Mouse (Mus musculus) embryonic facial prominence, embryonic 11.5 days (tissue): ENCODE data around the gene Cdt1. TPM values are rescaled to one million over a fixed set of nuclear protein-coding genes. Genes with fewer than 3 reads are reported as not detected.

Experiments used
- ATAC-seq: fragments of 200-750 bp; cut with Nextera tagmentation; replicated peaks from 2 replicates; pipeline ENCODE4 v1.8.0; 2017; ENCODE audit warnings: low read depth; ENCODE audit not compliant: insufficient number of reproducible peaks, low FRiP score, low TSS enrichment
- DNase-seq: peaks from one replicate; pipeline ENCODE4 v3.0.0-alpha.2; 2015; ENCODE audit warnings: low spot score
- H3K27ac ChIP-seq: fragments of 300-500 bp; sonication (generic); replicated peaks from 2 replicates; pipeline ENCODE4 v1.5.1; 2014; ENCODE audit warnings: mild to moderate bottlenecking, low read depth, low read length, control low read depth
- H3K27me3 ChIP-seq: fragments of 300-500 bp; sonication (generic); 2 replicates; pipeline ENCODE4 v1.6.1; 2014; ENCODE audit warnings: mild to moderate bottlenecking, low read length, moderate library complexity, mixed read lengths; ENCODE audit not compliant: control insufficient read depth, insufficient read depth
- H3K36me3 ChIP-seq: fragments of 300-500 bp; sonication (generic); replicated peaks from 2 replicates; pipeline ENCODE4 v1.6.1; 2014; ENCODE audit warnings: low read depth, mild to moderate bottlenecking, low read length, moderate library complexity, mixed read lengths; ENCODE audit not compliant: control insufficient read depth, insufficient read depth
- H3K4me1 ChIP-seq: fragments of 300-500 bp; sonication (generic); 2 replicates; pipeline ENCODE4 v1.6.1; 2014; ENCODE audit warnings: low read length, mixed read lengths; ENCODE audit not compliant: control insufficient read depth, insufficient read depth
- H3K4me2 ChIP-seq: fragments of 300-500 bp; sonication (generic); 2 replicates; pipeline ENCODE4 v1.6.1; 2014; ENCODE audit warnings: low read depth, mild to moderate bottlenecking, control low read depth, low read length, moderate library complexity
- H3K4me3 ChIP-seq: fragments of 300-500 bp; sonication (generic); 2 replicates; pipeline ENCODE4 v1.5.1; 2014; ENCODE audit warnings: low read depth, low read length, control low read depth
- H3K9ac ChIP-seq: fragments of 300-500 bp; sonication (generic); replicated peaks from 2 replicates; pipeline ENCODE4 v1.6.1; 2014; ENCODE audit warnings: mild to moderate bottlenecking, control low read depth, low read length
- H3K9me3 ChIP-seq: fragments of 300-500 bp; sonication (generic); replicated peaks from 2 replicates; pipeline ENCODE4 v1.6.1; 2016; ENCODE audit warnings: mild to moderate bottlenecking, low read length, inconsistent platforms, mixed read lengths; ENCODE audit not compliant: control insufficient read depth
- WGBS: fragments of 180-500 bp; shearing (Covaris S2); extraction: QIAGEN DNeasy Blood & Tissue Kit; methylation state at CpG from one replicate; pipeline ENCODE4 v1.1.7; 2014; 5-methylcytosine and 5-hydroxymethylcytosine counted together
- polyA plus RNA-seq: library from polyadenylated mRNA; unstranded; fragments of >200 nt; fragmentation: Nextera tagmentation; extraction: Ambion mirVana; gene quantifications from 2 replicates; pipeline ENCODE4 v1.2.1, GENCODE M21; 2014

Gene Cdt1
- polyA plus RNA-seq, 1 experiment from 2014 or later, result 32.1 TPM

DNA sequence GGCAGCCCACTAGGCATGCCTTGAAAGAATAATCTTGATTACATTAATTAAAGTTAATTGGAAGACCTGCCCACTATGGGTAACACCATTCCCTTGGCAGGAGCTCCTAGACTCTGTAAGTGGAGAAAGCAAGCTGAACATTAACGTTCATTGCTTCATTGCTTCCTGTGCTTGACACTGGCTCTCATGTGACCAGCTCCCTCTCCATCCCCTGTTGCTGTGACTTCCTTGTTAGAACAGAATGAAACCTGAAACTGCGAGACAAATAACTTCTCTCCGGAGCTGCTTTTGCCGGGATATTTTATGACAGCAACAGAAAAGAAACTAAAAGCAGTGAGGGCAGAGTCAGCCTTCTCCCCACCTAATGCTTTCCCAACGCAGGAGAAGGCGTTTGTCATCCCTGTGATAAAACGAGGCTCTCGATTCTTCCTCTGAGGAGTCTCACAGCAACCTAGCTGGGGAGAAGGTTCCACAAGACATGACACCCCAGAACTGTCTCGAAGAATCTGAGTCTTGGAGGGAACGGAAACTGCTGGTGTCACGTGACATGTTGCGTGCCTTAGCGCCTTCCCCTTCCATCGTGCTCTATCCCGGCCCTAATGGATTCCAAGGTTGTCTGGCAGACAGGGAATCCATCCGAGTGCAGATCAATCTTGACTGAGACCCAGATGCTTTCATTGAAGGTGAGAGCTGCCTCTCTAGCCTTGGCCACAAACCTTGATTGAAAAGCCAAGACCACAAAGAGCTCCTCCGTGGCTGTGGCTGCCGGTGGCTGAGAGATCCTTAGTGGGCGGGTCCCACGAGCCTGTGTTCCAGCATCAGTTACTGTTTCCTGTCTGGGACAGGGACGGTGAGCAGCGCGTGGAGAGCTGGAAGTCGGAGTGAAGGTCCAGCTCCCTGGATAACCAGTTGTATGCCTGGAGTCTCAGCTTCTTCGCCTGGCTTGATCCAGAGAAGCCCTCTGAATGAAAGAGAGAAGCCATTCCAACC is 3.2 kb upstream of the Cdt1 start:
- Histone ChIP-seq H3K4me3 (no peak overlapping the region), H3K4me2 (no peak overlapping the region), H3K36me3 (peaks cover 1% of the 10 kb centered on the region; the same call in 1 of the 2 replicates), H3K9me3 (no peaks in the 10 kb centered on the region), H3K27ac (no peak overlapping the region), H3K4me1 (peaks cover 5% of the 10 kb centered on the region; the same call in 1 of the 2 replicates), H3K9ac (no peak overlapping the region), H3K27me3 (no peaks in the 10 kb centered on the region)
- no peak for ATAC-seq
- no peak for DNase-seq
- WGBS, result 85% methylated on average over 25 of the region's 25 CpGs

DNA sequence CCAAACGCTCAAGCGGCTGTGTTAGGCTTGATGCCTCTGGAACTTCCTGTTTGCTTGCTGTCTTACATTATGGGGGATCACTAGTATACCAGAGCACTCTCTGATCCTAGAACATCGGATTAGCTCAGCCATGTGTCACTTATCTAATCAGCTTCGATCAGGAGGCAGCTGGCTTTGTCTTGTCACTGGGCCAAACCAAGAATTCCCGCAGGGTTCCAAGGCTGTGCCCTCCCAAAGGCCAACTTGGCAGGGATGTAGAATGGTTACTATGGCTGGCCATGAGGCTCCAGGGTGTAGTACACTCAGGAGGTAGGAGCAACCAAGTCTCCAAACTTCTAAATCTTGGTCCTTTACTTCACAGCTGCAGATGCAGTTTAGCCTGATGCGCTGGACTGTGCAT is 1.0 kb upstream of the Cdt1 start:
- Histone ChIP-seq H3K27me3 (no peaks in the 10 kb centered on the region), H3K4me3 (peak overlapping the region; percentile 85), H3K4me2 (peak overlapping the region; percentile 87), H3K27ac (peak overlapping the region; percentile 92; the same call in 1 of the 2 replicates), H3K9ac (peak overlapping the region; percentile 97), H3K4me1 (peaks cover 5% of the 10 kb centered on the region; the same call in 1 of the 2 replicates), H3K9me3 (no peaks in the 10 kb centered on the region), H3K36me3 (peaks cover 12% of the 10 kb centered on the region)
- ATAC-seq (no peak), DNase-seq (no peak)
- WGBS, result 42% methylated on average over 6 of the region's 6 CpGs

DNA sequence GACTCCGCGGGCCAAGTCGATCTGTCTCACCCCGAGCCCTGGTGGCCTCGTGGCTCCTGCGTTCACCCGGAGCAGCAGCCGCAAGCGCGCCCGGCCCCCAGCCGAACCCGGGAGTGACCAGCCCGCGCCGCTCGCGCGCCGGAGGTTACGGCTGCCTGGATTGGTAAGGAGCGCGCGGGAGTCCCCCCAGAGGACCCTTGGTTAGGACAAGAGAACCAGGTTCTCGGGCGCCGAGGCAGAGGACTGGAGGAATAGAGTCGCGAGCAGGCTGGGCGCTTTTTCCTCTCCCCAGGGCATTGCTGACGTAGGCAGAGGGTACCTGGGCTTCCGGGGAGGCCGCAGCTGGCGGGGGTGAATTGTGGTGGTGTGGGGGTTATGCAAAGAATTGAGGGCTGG is 292 bp downstream of the Cdt1 start:
- peaks cover 5% of the 10 kb centered on the region; the same call in 1 of the 2 replicates for H3K4me1 ChIP-seq
- peak overlapping the region; percentile 97 for H3K9ac ChIP-seq
- no peaks in the 10 kb centered on the region for H3K27me3 ChIP-seq
- DNase-seq (no peak), ATAC-seq (no peak)
- WGBS, result under 1% methylated on average over 34 of the region's 34 CpGs
- peaks cover 19% of the 10 kb centered on the region for H3K36me3 ChIP-seq
- peak overlapping the region; percentile 87 for H3K4me2 ChIP-seq
- peak overlapping the region; percentile 81 for H3K27ac ChIP-seq
- H3K4me3 ChIP-seq, result peak overlapping the region; percentile 85
- H3K9me3 ChIP-seq, result no peaks in the 10 kb centered on the region

DNA sequence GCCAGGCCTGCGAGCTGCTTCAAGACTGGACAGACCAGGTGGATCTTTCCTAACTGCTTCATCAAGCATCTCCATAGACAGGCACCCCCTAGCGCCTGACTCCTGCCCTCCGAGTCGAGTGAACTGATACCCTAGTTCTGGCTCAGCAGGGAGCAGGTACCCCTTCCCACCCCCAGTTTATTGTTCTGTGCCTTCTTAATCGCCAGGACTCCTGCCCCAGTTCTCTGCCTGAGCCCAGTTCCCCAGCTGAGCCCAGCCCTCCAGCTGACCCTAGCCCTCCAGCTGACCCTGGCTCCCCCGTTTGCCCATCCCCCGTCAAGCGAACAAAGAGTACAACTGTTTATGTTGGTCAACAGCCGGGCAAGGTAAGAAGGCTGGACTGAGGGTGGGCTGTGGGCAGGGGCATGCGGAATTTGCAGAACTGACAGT is 1.1 kb downstream of the Cdt1 start:
- 6% methylated on average over 10 of the region's 10 CpGs for WGBS

DNA sequence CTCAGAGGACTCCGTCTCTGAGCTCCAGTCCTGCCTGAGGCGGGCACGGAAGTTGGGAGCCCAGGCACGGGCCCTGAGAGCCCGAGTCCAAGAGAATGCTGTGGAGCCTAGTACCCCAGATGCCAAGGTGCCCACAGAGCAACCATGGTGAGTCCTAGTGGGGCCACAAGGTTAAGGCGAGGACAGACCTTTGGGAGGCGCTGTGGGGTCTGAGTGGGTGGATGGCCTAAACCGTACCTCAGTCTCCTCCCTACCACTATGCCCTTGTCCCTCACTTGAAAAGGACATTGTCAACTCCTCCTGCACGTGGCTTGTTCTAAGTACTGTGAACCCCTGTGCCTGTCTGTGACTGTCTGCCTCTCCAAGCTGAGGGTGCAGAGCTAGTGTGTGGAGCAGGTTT is 1.5 kb downstream of the Cdt1 start:
- 66% methylated on average over 9 of the region's 9 CpGs for WGBS
- H3K4me1 ChIP-seq, result peaks cover 5% of the 10 kb centered on the region; the same call in 1 of the 2 replicates
- ATAC-seq, result no peak
- no peaks in the 10 kb centered on the region for H3K9me3 ChIP-seq
- H3K4me3 ChIP-seq, result peak overlapping the region; percentile 85
- no peak for DNase-seq
- peak overlapping the region; percentile 87 for H3K4me2 ChIP-seq
- H3K9ac ChIP-seq, result peak overlapping the region; percentile 97
- no peaks in the 10 kb centered on the region for H3K27me3 ChIP-seq
- H3K27ac ChIP-seq, result no peak overlapping the region
- peaks cover 19% of the 10 kb centered on the region for H3K36me3 ChIP-seq

More for the DNA sequence above, 1.1 kb downstream of the Cdt1 start:
- Histone ChIP-seq H3K4me3 (peak overlapping the region; percentile 85), H3K9me3 (no peaks in the 10 kb centered on the region), H3K4me1 (peaks cover 5% of the 10 kb centered on the region; the same call in 1 of the 2 replicates), H3K9ac (peak overlapping the region; percentile 97), H3K27ac (no peak overlapping the region; the same call in 1 of the 2 replicates), H3K4me2 (peak overlapping the region; percentile 87), H3K36me3 (peaks cover 19% of the 10 kb centered on the region), H3K27me3 (no peaks in the 10 kb centered on the region)
- DNase-seq (peak; percentile 46), ATAC-seq (no peak)

DNA sequence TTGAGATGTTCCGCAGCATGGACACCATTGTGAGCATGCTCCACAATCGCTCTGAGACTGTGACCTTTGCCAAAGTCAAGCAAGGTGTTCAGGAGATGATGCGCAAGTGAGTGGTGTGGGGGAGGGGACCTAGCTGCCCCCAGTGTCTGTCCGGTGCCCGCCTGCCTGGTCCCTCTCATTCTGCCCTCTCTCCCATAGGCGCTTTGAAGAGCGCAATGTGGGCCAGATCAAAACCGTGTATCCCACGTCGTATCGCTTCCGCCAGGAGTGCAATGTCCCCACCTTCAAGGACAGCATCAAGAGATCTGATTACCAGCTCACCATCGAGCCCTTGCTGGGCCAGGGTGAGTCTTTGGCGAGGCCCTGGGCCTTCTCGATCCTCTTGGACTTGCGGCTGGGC is 2.2 kb downstream of the Cdt1 start:
- Histone ChIP-seq H3K9ac (no peak overlapping the region), H3K9me3 (no peaks in the 10 kb centered on the region), H3K36me3 (peaks cover 19% of the 10 kb centered on the region), H3K4me1 (peaks cover 5% of the 10 kb centered on the region), H3K27ac (no peak overlapping the region), H3K4me3 (no peak overlapping the region), H3K27me3 (no peaks in the 10 kb centered on the region), H3K4me2 (no peak overlapping the region)
- DNase-seq, result no peak
- no peak for ATAC-seq
- 93% methylated on average over 16 of the region's 16 CpGs for WGBS

DNA sequence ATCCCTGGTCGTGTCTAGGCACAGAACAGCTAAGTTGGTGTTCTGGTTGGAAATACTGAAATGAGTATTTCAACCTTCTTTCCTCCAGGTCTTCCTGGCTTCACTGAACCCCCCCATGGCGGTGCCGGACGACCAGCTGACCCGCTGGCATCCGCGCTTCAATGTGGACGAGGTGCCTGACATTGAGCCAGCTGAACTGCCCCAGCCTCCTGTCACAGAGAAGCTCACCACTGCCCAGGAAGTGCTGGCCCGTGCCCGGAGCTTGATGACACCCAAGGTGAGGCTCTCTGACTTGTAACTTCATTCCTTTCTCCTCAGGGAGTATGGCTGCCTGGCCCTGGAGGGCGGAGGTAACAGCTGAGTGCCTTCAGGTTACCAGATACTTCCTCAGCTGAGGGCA is 3.3 kb downstream of the Cdt1 start:
- DNase-seq (no peak), ATAC-seq (no peak)
- Histone ChIP-seq H3K9ac (no peak overlapping the region), H3K27ac (no peak overlapping the region), H3K27me3 (no peaks in the 10 kb centered on the region), H3K4me1 (peaks cover 5% of the 10 kb centered on the region), H3K36me3 (peaks cover 19% of the 10 kb centered on the region), H3K4me3 (no peak overlapping the region), H3K9me3 (no peaks in the 10 kb centered on the region), H3K4me2 (no peak overlapping the region)
- WGBS, result 93% methylated on average over 11 of the region's 11 CpGs

DNA sequence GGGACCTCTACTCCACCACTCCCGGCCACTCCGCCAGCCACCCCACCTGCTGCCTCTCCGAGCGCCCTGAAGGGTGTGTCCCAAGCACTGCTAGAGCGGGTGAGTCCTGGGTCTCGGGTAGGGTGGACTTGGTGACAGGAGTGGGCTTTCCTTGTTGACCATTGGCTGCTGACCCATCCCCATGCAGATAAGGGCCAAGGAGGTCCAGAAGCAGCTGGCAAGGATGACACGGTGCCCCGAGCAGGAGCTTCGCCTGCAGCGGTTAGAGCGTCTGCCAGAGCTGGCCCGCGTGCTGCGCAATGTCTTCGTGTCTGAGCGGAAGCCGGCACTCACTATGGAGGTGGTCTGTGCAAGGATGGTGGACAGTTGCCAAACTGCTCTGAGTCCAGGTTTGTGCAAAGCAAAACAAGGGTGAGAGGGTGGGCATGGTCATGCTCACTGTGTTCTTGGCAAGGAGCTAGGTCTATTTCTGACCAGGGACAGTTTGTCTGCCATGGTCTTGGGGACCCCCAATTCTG is 4.0 kb downstream of the Cdt1 start:
- DNase-seq (no peak), ATAC-seq (no peak)
- Histone ChIP-seq H3K4me3 (no peak overlapping the region), H3K9me3 (no peaks in the 10 kb centered on the region), H3K27me3 (no peaks in the 10 kb centered on the region), H3K27ac (no peak overlapping the region), H3K36me3 (peaks cover 19% of the 10 kb centered on the region), H3K4me2 (no peak overlapping the region), H3K9ac (no peak overlapping the region), H3K4me1 (peaks cover 5% of the 10 kb centered on the region)
- WGBS, result 94% methylated on average over 17 of the region's 17 CpGs
